Mouse (Mus musculus) forebrain, embryonic 13.5 days (tissue): ENCODE data around the gene Abca7. TPM values are rescaled to one million over a fixed set of nuclear protein-coding genes. Genes with fewer than 3 reads are reported as not detected.

Experiments
- ATAC-seq: fragments of 200-750 bp; cut with Nextera tagmentation; 2 replicates; pipeline ENCODE4 v1.8.0; 2017
- H3K27ac ChIP-seq: fragments of 300-500 bp; sonication (generic); 2 replicates; pipeline ENCODE4 v1.5.1; 2015; ENCODE audit warnings: inconsistent platforms, mild to moderate bottlenecking, moderate library complexity
- H3K27me3 ChIP-seq: fragments of 300-500 bp; sonication (generic); 2 replicates; pipeline ENCODE4 v1.6.1; 2015; ENCODE audit warnings: mild to moderate bottlenecking, inconsistent platforms
- H3K36me3 ChIP-seq: fragments of 300-500 bp; sonication (generic); 2 replicates; pipeline ENCODE4 v1.6.1; 2015; ENCODE audit warnings: mild to moderate bottlenecking, inconsistent platforms; ENCODE audit not compliant: poor library complexity, severe bottlenecking
- H3K4me1 ChIP-seq: fragments of 300-500 bp; sonication (generic); 2 replicates; pipeline ENCODE4 v1.6.1; 2015; ENCODE audit warnings: inconsistent platforms
- H3K4me2 ChIP-seq: fragments of 300-500 bp; sonication (generic); 2 replicates; pipeline ENCODE4 v1.6.1; 2015; ENCODE audit warnings: inconsistent platforms, mild to moderate bottlenecking, moderate library complexity
- H3K4me3 ChIP-seq: fragments of 300-500 bp; sonication (generic); 2 replicates; pipeline ENCODE4 v1.5.1; 2015; ENCODE audit warnings: mild to moderate bottlenecking, inconsistent platforms
- H3K9ac ChIP-seq: fragments of 300-500 bp; sonication (generic); 2 replicates; pipeline ENCODE4 v1.6.1; 2015; ENCODE audit warnings: mild to moderate bottlenecking, inconsistent platforms
- H3K9me3 ChIP-seq: fragments of 300-500 bp; sonication (generic); replicated peaks from 2 replicates; pipeline ENCODE4 v1.6.1; 2016; ENCODE audit warnings: inconsistent platforms
- WGBS: fragments of 180-500 bp; shearing (Covaris S2); methylation state at CpG from one replicate; pipeline ENCODE4 v1.1.7; 2015; 5-methylcytosine and 5-hydroxymethylcytosine counted together
- polyA plus RNA-seq: library from polyadenylated mRNA; unstranded; fragments of >200 nt; fragmentation: Nextera tagmentation; extraction: Ambion mirVana; gene quantifications from 2 replicates; pipeline ENCODE4 v1.2.1, GENCODE M21; 2015

Abca7 gene
- polyA plus RNA-seq, 1 experiment from 2014 or later, result 3.1 TPM

GRCm38 (mm10) chr10:79976722-79977107, 19.6 kb upstream of the Abca7 start:
- Histone ChIP-seq H3K27ac (no peak overlapping the region), H3K9ac (no peak overlapping the region), H3K36me3 (peaks cover 67% of the 10 kb centered on the region), H3K4me3 (no peak overlapping the region), H3K9me3 (no peaks in the 10 kb centered on the region), H3K4me2 (no peak overlapping the region), H3K27me3 (peaks cover 19% of the 10 kb centered on the region), H3K4me1 (peaks cover 9% of the 10 kb centered on the region; the same call in 1 of the 2 replicates)
- WGBS, result 78% methylated on average over 35 of the region's 36 CpGs
- no peak for ATAC-seq

DNA sequence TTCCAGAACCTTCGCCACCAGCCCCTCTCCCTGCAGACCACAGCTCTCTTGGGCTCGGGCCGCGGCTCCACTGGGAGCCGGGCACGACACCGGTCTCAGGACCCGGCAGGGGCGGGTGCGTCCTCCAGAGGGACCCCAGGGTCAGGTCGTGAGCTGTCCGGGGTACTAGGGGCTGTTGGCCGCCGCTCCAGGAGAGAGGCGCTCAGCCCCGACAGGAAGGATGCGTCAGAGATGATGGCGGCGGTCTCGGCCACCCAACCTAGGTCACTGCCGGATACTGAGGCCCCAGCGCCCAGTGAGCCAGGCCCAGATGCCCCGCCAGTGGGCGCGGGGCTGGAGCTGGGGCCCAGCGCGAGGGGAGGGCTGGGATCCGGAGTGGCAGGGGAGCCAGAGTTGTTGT, 19.0 kb upstream of the Abca7 start:
- H3K4me3 ChIP-seq, result no peak overlapping the region
- no peak for ATAC-seq

DNA sequence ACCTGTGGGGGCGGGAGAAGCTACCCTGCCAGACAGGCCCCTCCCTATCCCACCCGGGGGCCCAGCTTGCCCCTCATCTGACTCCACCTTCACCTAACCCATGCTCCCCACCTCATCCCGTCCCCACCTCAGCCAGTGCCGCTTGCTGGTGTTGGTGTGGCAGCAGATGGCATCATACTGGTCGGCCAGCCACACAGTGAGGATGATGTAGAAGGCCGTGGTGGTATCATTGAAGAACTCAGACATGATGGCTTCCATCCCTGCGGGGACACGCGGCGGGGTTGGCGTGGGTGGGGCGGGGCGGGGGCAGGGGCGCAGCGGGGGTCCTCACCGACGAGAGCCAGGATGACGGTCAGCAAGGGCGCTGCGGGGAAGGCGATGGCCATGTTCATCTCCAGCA, 18.2 kb upstream of the Abca7 start:
- no peaks in the 10 kb centered on the region for H3K9me3 ChIP-seq

More for the DNA sequence above, 19.0 kb upstream of the Abca7 start:
- peaks cover 67% of the 10 kb centered on the region for H3K36me3 ChIP-seq
- no peak overlapping the region for H3K4me2 ChIP-seq
- H3K9me3 ChIP-seq, result no peaks in the 10 kb centered on the region
- WGBS, result 87% methylated on average over 27 of the region's 28 CpGs
- no peak overlapping the region for H3K9ac ChIP-seq
- H3K4me1 ChIP-seq, result peaks cover 13% of the 10 kb centered on the region
- peaks cover 12% of the 10 kb centered on the region for H3K27me3 ChIP-seq
- H3K27ac ChIP-seq, result no peak overlapping the region

GRCm38 (mm10) chr10:79979401-79980155, 16.7 kb upstream of the Abca7 start:
- Histone ChIP-seq H3K36me3 (peaks cover 56% of the 10 kb centered on the region), H3K4me1 (peaks cover 26% of the 10 kb centered on the region), H3K27ac (no peak overlapping the region), H3K9me3 (no peaks in the 10 kb centered on the region), H3K4me2 (no peak overlapping the region), H3K4me3 (no peak overlapping the region), H3K27me3 (no peaks in the 10 kb centered on the region), H3K9ac (no peak overlapping the region)
- ATAC-seq, result no peak
- 91% methylated on average over 22 of the region's 22 CpGs for WGBS

More for the DNA sequence above, 18.2 kb upstream of the Abca7 start:
- Histone ChIP-seq H3K36me3 (peaks cover 67% of the 10 kb centered on the region), H3K4me1 (peaks cover 20% of the 10 kb centered on the region), H3K27ac (no peak overlapping the region), H3K27me3 (peaks cover 7% of the 10 kb centered on the region), H3K4me3 (no peak overlapping the region), H3K9ac (no peak overlapping the region), H3K4me2 (no peak overlapping the region)
- WGBS, result 95% methylated on average over 21 of the region's 21 CpGs
- ATAC-seq, result no peak

GRCm38 (mm10) chr10:79983205-79983604, 13.1 kb upstream of the Abca7 start:
- ATAC-seq, result no peak
- Histone ChIP-seq H3K27ac (peak overlapping the region; percentile 96), H3K36me3 (peaks cover 19% of the 10 kb centered on the region), H3K4me1 (peaks cover 44% of the 10 kb centered on the region), H3K4me3 (peak overlapping the region; percentile 80), H3K27me3 (peaks cover 18% of the 10 kb centered on the region), H3K9me3 (no peaks in the 10 kb centered on the region), H3K9ac (peak overlapping the region; percentile 90), H3K4me2 (peak overlapping the region; percentile 86)
- 75% methylated on average over 5 of the region's 5 CpGs for WGBS

- H3K4me3 ChIP-seq, result peak overlapping the region; percentile 80
- H3K4me2 ChIP-seq, result peak overlapping the region; percentile 86
- H3K27ac ChIP-seq, result peak overlapping the region; percentile 96
- 1% methylated on average over 21 of the region's 21 CpGs for WGBS
- no peak for ATAC-seq
- peaks cover 15% of the 10 kb centered on the region for H3K36me3 ChIP-seq
- H3K9ac ChIP-seq, result peak overlapping the region; percentile 90
- peaks cover 48% of the 10 kb centered on the region for H3K4me1 ChIP-seq
- H3K27me3 ChIP-seq, result peaks cover 23% of the 10 kb centered on the region
- H3K9me3 ChIP-seq, result no peaks in the 10 kb centered on the region
Observed at GRCm38 (mm10) chr10:79983670-79984069, 12.6 kb upstream of the Abca7 start.

GRCm38 (mm10) chr10:79984195-79984816, 12.0 kb upstream of the Abca7 start, which contains the start of gene Tmem259:
TSS of gene Tmem259 (minus strand) at chr10:79984330.
- Histone ChIP-seq H3K4me1 (peaks cover 48% of the 10 kb centered on the region), H3K36me3 (peaks cover 8% of the 10 kb centered on the region), H3K4me2 (peak within 1 kb of the TSS; percentile 86), H3K9ac (peak within 1 kb of the TSS; percentile 90), H3K9me3 (no peaks in the 10 kb centered on the region), H3K4me3 (peak within 1 kb of the TSS; percentile 80), H3K27ac (peak within 1 kb of the TSS; percentile 96), H3K27me3 (peaks cover 29% of the 10 kb centered on the region)
- peak; percentile 81 for ATAC-seq
- under 1% methylated on average over 33 of the region's 49 CpGs for WGBS

- Histone ChIP-seq H3K9ac (peak overlapping the region; percentile 90), H3K4me2 (peak overlapping the region; percentile 86), H3K9me3 (no peaks in the 10 kb centered on the region), H3K4me1 (peaks cover 48% of the 10 kb centered on the region), H3K4me3 (peak overlapping the region; percentile 80), H3K36me3 (peaks cover 6% of the 10 kb centered on the region; the same call in 1 of the 2 replicates), H3K27ac (peak overlapping the region; percentile 96), H3K27me3 (peaks cover 35% of the 10 kb centered on the region)
- ATAC-seq, result peak; percentile 96
- under 1% methylated on average over 22 of the region's 22 CpGs for WGBS
Observed at GRCm38 (mm10) chr10:79984871-79985270, 11.4 kb upstream of the Abca7 start.

GRCm38 (mm10) chr10:79985334-79986231, 10.7 kb upstream of the Abca7 start:
- Histone ChIP-seq H3K4me3 (peak overlapping the region; percentile 80), H3K36me3 (0 out of 2 replicates have a peak, but pooled peaks cover 6% of the 10 kb centered on the region), H3K9ac (peak overlapping the region; percentile 90), H3K27me3 (peaks cover 40% of the 10 kb centered on the region), H3K4me2 (peak overlapping the region; percentile 86), H3K9me3 (no peaks in the 10 kb centered on the region), H3K4me1 (peaks cover 48% of the 10 kb centered on the region), H3K27ac (peak overlapping the region; percentile 96)
- WGBS, result 5% methylated on average over 35 of the region's 35 CpGs
- ATAC-seq, result 0 out of 2 replicates have a peak, but pooled peaks have one; percentile 11

DNA sequence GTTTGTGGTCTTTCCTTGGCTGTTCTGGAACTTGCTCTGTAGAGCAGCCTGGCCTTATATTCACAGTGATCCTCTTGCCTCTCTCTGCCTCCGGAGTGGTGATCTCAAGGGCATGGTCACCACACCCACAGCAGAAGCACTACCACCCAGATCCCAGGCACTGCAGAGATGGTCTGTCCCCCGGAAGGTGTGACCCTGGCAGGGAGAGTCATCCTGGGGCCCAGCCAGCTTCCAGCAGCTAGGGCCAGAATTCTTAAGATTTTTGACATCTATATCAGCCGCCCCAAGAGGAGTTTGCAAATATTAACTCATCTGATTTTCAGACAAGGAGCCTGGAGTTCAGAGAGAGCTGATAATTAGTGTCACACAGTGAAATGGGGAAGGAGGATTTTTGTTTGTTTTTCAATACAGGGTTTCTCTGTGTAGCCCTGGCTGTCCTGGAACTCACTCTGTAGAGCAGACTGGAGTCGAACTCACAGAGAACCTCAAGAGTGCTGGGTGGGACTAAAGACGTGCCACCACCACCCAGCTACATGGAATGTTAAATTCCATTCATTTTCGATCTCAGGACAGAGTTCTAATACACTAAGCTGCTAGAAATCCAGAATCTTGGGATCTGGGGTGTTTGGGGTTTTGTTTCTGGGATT, 9.9 kb upstream of the Abca7 start:
- peaks cover 42% of the 10 kb centered on the region for H3K4me1 ChIP-seq
- H3K4me2 ChIP-seq, result peak overlapping the region; percentile 86
- peaks cover 7% of the 10 kb centered on the region for H3K9me3 ChIP-seq
- 45% methylated on average over 6 of the region's 6 CpGs for WGBS
- H3K27ac ChIP-seq, result peak overlapping the region; percentile 96; the same call in 1 of the 2 replicates
- H3K36me3 ChIP-seq, result no peaks in the 10 kb centered on the region
- ATAC-seq, result no peak
- H3K27me3 ChIP-seq, result peaks cover 48% of the 10 kb centered on the region
- H3K9ac ChIP-seq, result peak overlapping the region; percentile 90
- H3K4me3 ChIP-seq, result peak overlapping the region; percentile 80

DNA sequence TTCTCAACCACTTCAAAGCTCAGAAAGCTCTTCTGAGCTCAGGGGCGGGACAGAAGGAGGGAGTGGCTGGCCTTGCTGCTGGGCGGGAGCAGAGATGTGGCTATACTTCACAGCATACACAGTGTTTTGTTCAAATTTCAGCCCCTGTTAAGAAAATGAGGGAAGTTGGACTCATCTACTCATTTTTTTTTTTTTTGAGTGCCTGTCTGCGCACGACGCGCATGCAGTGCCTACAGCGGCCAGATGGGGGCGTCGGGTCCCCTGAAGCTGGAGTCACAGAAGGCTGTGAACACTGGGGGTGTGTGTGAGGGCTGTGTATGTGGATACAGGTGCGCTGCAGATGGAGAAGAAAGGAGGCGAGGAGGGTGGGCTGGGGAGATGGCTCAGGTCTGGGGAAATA, 9.3 kb upstream of the Abca7 start:
- H3K9ac ChIP-seq, result 0 out of 2 replicates have a peak overlapping the region, but pooled peaks have one; percentile 2
- no peak overlapping the region for H3K27ac ChIP-seq
- H3K36me3 ChIP-seq, result no peaks in the 10 kb centered on the region
- peak overlapping the region; percentile 10; the same call in 1 of the 2 replicates for H3K4me3 ChIP-seq
- peaks cover 36% of the 10 kb centered on the region for H3K4me1 ChIP-seq
- peak overlapping the region; percentile 86 for H3K4me2 ChIP-seq
- no peak for ATAC-seq
- H3K27me3 ChIP-seq, result peaks cover 48% of the 10 kb centered on the region
- H3K9me3 ChIP-seq, result peaks cover 11% of the 10 kb centered on the region
- WGBS, result 2% methylated on average over 11 of the region's 11 CpGs
